ENCODE assay signal across 8 mouse cellular contexts in the genomic region with DNA sequence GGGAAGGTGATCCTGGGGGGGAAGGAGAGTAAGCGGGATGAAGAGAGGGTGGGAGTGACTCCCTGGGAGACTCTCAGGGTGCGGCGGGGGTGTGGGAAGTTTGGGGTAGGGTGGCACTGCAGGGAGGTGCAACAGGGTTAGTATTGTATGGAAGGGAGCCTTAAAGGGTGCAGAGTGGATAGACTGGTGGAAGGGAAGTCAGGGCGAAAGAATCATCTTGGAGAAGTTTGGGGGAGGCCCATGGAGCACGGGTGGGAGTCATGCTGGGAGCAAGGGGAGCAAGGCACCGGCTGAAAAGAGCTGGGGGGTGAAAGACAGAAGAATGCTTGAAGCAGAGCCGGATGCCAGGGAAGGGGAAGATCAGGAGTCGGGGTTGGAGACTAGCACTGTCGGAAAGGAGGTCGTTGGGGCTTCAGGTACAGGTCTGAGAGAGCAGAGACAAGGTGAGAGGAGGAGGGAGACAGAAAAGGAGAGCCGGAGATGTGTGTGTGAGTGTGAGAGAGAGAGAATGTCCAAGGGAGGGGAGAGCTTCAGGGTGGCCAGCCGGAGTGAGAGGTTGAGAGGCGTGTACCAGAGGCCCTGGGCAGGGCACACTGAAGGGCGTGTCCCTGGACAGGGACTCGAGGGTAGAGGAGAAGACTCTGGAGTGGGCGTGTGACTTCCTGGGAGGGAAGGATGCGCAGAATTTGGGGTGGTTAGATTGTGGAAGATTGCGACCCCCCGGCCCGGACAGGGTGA. TPM values are rescaled to one million over a fixed set of nuclear protein-coding genes. Genes with fewer than 3 reads are reported as not detected.
DNase-seq lines count a peak whose midpoint lies in the region; ATAC-seq lines count a peak whose summit lies in the region.

A gene (minus strand): TSS at position 528 of the 738 bp plus-strand sequence.

- H3K9ac ChIP-seq in embryonic facial prominence, embryonic 14.5 days (ENCODE audit: low read depth, low read length), result peak within 1 kb of the TSS; percentile 80
- peak within 1 kb of the TSS; percentile 82 for H3K9ac ChIP-seq in heart, embryonic 16.5 days (ENCODE audit: low read length)
- H3K9ac ChIP-seq in stomach, embryonic 16.5 days (ENCODE audit: low read length), result peak within 1 kb of the TSS; percentile 78

- DNase-seq in adrenal gland, adult (ENCODE audit: inconsistent age in 2 of 2, low spot score in 1 of 2), result peak; percentile 47 to 50
- no peak for DNase-seq in adrenal gland, postnatal 4 days (ENCODE audit: low spot score in 2 of 2)
- no peak for DNase-seq in embryonic facial prominence, embryonic 14.5 days (ENCODE audit: low spot score)
- DNase-seq in kidney, postnatal 14 days, result peak; percentile 82
- peak; percentile 54 for DNase-seq in lung, postnatal 25 days (ENCODE audit: low spot score)
- DNase-seq in testis, postnatal 14 days (ENCODE audit: low spot score), result no peak

- H3K4me3 ChIP-seq in embryonic facial prominence, embryonic 14.5 days (ENCODE audit: low read depth, low read length), result peak within 1 kb of the TSS; percentile 64
- peak within 1 kb of the TSS; percentile 67 for H3K4me3 ChIP-seq in heart, embryonic 16.5 days (ENCODE audit: low read length)
- H3K4me3 ChIP-seq in stomach, embryonic 16.5 days (replicated peaks; ENCODE audit: low read length), result peak within 1 kb of the TSS; percentile 50

- H3K9me3 ChIP-seq in embryonic facial prominence, embryonic 14.5 days (ENCODE audit: control insufficient read depth, low read length), result no peaks in the 10 kb centered on the region
- H3K9me3 ChIP-seq in heart, embryonic 16.5 days (replicated peaks; ENCODE audit: control insufficient read depth, low read length), result no peaks in the 10 kb centered on the region
- H3K9me3 ChIP-seq in stomach, embryonic 16.5 days (replicated peaks; ENCODE audit: control insufficient read depth, low read length), result no peaks in the 10 kb centered on the region

- peak within 1 kb of the TSS; percentile 93 for H3K4me2 ChIP-seq in embryonic facial prominence, embryonic 14.5 days (ENCODE audit: low read depth, low read length)
- peak within 1 kb of the TSS; percentile 96 for H3K4me2 ChIP-seq in heart, embryonic 16.5 days (ENCODE audit: low read depth, low read length)
- peak within 1 kb of the TSS; percentile 84 for H3K4me2 ChIP-seq in stomach, embryonic 16.5 days (ENCODE audit: low read depth, low read length)

- no peak for ATAC-seq in embryonic facial prominence, embryonic 14.5 days (ENCODE audit: low read depth)
- no peak; the same call in 1 of the 2 replicates for ATAC-seq in heart, embryonic 16.5 days (replicated peaks; ENCODE audit: extremely low read depth, insufficient read depth, low FRiP score)
- ATAC-seq in stomach, embryonic 16.5 days (ENCODE audit: insufficient read depth, low FRiP score), result peak; percentile 10; the same call in 1 of the 2 replicates

- peaks cover 21% of the 10 kb centered on the region for H3K4me1 ChIP-seq in embryonic facial prominence, embryonic 14.5 days (ENCODE audit: control insufficient read depth, insufficient read depth, low read length)
- peaks cover 27% of the 10 kb centered on the region for H3K4me1 ChIP-seq in heart, embryonic 16.5 days (ENCODE audit: control insufficient read depth, insufficient read depth, low read length)
- H3K4me1 ChIP-seq in stomach, embryonic 16.5 days (ENCODE audit: control insufficient read depth, insufficient read depth, low read length), result peaks cover 27% of the 10 kb centered on the region

- peak within 1 kb of the TSS; percentile 71 for H3K27ac ChIP-seq in embryonic facial prominence, embryonic 14.5 days (replicated peaks; ENCODE audit: low read depth, low read length)
- peak within 1 kb of the TSS; percentile 57 for H3K27ac ChIP-seq in heart, embryonic 16.5 days (ENCODE audit: low read length)
- H3K27ac ChIP-seq in stomach, embryonic 16.5 days (ENCODE audit: low read length), result peak within 1 kb of the TSS; percentile 11; the same call in 1 of the 2 replicates

- peaks cover 11% of the 10 kb centered on the region for H3K27me3 ChIP-seq in embryonic facial prominence, embryonic 14.5 days (replicated peaks; ENCODE audit: control insufficient read depth, insufficient read depth, low read length)
- H3K27me3 ChIP-seq in heart, embryonic 16.5 days (ENCODE audit: control insufficient read depth, insufficient read depth, low read length), result peaks cover 14% of the 10 kb centered on the region
- peaks cover 8% of the 10 kb centered on the region for H3K27me3 ChIP-seq in stomach, embryonic 16.5 days (ENCODE audit: control insufficient read depth, insufficient read depth, low read length)

- 4% methylated on average over 20 of the region's 20 CpGs for WGBS in embryonic facial prominence, embryonic 14.5 days
- 4% methylated on average over 20 of the region's 20 CpGs for WGBS in heart, embryonic 16.5 days
- WGBS in stomach, embryonic 16.5 days, result 8% methylated on average over 20 of the region's 20 CpGs

- H3K36me3 ChIP-seq in embryonic facial prominence, embryonic 14.5 days (ENCODE audit: control insufficient read depth, insufficient read depth, low read length), result no peaks in the 10 kb centered on the region
- H3K36me3 ChIP-seq in heart, embryonic 16.5 days (ENCODE audit: control insufficient read depth, insufficient read depth), result no peaks in the 10 kb centered on the region
- no peaks in the 10 kb centered on the region for H3K36me3 ChIP-seq in stomach, embryonic 16.5 days (ENCODE audit: control insufficient read depth, insufficient read depth, low read length)

RNA-seq across cellular contexts. Expression of the gene that starts here (rescaled TPM):
- 10 to 100 TPM in 1 of 2 experiments, 1 to 10 TPM in 1; 3.0 to 12.8 TPM for total RNA-seq in adrenal gland, postnatal 4 days (2021)
- polyA plus RNA-seq in embryonic facial prominence, embryonic 14.5 days (2014; fragmentation: Nextera tagmentation; extraction: Ambion mirVana), result 6.1 and 7.1 TPM in 2 replicates
- 0.97 and 1.5 TPM in 2 replicates for polyA plus RNA-seq in heart, embryonic 16.5 days (2015; fragmentation: Nextera tagmentation; extraction: Ambion mirVana)
- 1.8 and 1.9 TPM in 2 replicates for polyA plus RNA-seq in stomach, embryonic 16.5 days (2015; fragmentation: Nextera tagmentation; extraction: Ambion mirVana)

Comparison
In these comparisons a context has a peak if more than half of its experiments do, and no peak if none do; other contexts are left out.
1. DNase-seq: peak in adrenal gland, adult (2 of 2), kidney, postnatal 14 days (single experiment) and lung, postnatal 25 days (single experiment); none in adrenal gland, postnatal 4 days (0 of 2), embryonic facial prominence, embryonic 14.5 days (single experiment) and testis, postnatal 14 days (single experiment).
2. H3K27ac ChIP-seq: peak in every context shown above with its lines; median percentile 71 in embryonic facial prominence, embryonic 14.5 days; 57 in heart, embryonic 16.5 days; 11 in stomach, embryonic 16.5 days.
3. Peak in every context shown above with its lines, with median percentiles within 50 percentile points of each other: H3K4me2 ChIP-seq, H3K4me3 ChIP-seq and H3K9ac ChIP-seq.